Mouse (Mus musculus) CH12.LX (cell line): ENCODE data around the gene Gm40193. TPM values are rescaled to one million over a fixed set of nuclear protein-coding genes. Genes with fewer than 3 reads are reported as not detected.

Source experiments
- DNase-seq: peaks from one replicate; pipeline ENCODE4 v3.0.0-alpha.2; 2013; ENCODE audit errors: extremely low read depth
- H3K27ac ChIP-seq: 2 replicates; pipeline ENCODE4 v1.5.1; 2012; ENCODE audit warnings: low read depth, mild to moderate bottlenecking, control low read depth, moderate library complexity; ENCODE audit not compliant: insufficient read depth
- H3K27me3 ChIP-seq: replicated peaks from 2 replicates; pipeline ENCODE3; 2012; ENCODE audit warnings: inconsistent platforms
- H3K36me3 ChIP-seq, 2 experiments: replicated peaks in 1 of 2; 2 replicates each; pipeline versions ENCODE3 to v1.6.1; 2012; ENCODE audit warnings: inconsistent platforms in 1 of 2, low read length in 1 of 2, mild to moderate bottlenecking in 1 of 2, mixed read lengths in 1 of 2, moderate library complexity in 1 of 2; ENCODE audit not compliant: control insufficient read depth in 1 of 2, insufficient read depth in 1 of 2
- H3K4me1 ChIP-seq, 2 experiments: 2 replicates each; pipeline ENCODE4 v1.6.1; 2012; ENCODE audit warnings: inconsistent platforms in 1 of 2, moderate library complexity in 1 of 2; ENCODE audit not compliant: insufficient read depth in 2 of 2, control insufficient read depth in 1 of 2
- H3K4me2 ChIP-seq: 2 replicates; pipeline ENCODE4 v1.6.1; 2012; ENCODE audit warnings: low read depth, mild to moderate bottlenecking, control low read depth; ENCODE audit not compliant: poor library complexity, insufficient read depth, severe bottlenecking
- H3K4me3 ChIP-seq, 3 experiments: fragments of 150-350 bp in 1 of 3; sonication (generic) in 1 of 3; replicated peaks in 1 of 3; 2 replicates each; pipeline versions ENCODE3 to v1.5.1; 2011 to 2012; ENCODE audit warnings: low read depth in 2 of 3, low read length in 2 of 3, mild to moderate bottlenecking in 2 of 3, moderate library complexity in 2 of 3, control low read depth in 1 of 3, improper control_type of control experiment in 1 of 3, inconsistent platforms in 1 of 3, mixed read lengths in 1 of 3; ENCODE audit not compliant: poor library complexity in 1 of 3
- H3K79me2 ChIP-seq: replicated peaks from 2 replicates; pipeline ENCODE4 v1.6.1; 2012; ENCODE audit warnings: mild to moderate bottlenecking, moderate library complexity; ENCODE audit not compliant: control insufficient read depth, poor library complexity, insufficient read depth, severe bottlenecking; ENCODE audit errors: extremely low read depth
- H3K9ac ChIP-seq: 2 replicates; pipeline ENCODE4 v1.6.1; 2012; ENCODE audit warnings: low read depth, mild to moderate bottlenecking, control low read depth, moderate library complexity; ENCODE audit not compliant: insufficient read depth
- H3K9me3 ChIP-seq: replicated peaks from 2 replicates; pipeline ENCODE3; 2012; ENCODE audit warnings: low read length, inconsistent platforms, mixed read lengths
- BHLHE40 ChIP-seq: IDR thresholded peaks from 2 replicates; pipeline ENCODE4 v1.6.1; 2011; ENCODE audit warnings: mild to moderate bottlenecking, low read depth, low read length, improper control_type of control experiment
- CHD1 ChIP-seq: IDR thresholded peaks from 2 replicates; pipeline ENCODE4 v1.6.1; 2012; ENCODE audit warnings: low read depth, low read length, improper control_type of control experiment, inconsistent platforms
- CTCF ChIP-seq, 2 experiments: IDR thresholded peaks in 1 of 2; conservative IDR thresholded peaks in 1 of 2; 2 replicates each; pipeline ENCODE4 v1.5.1; 2011 to 2012; ENCODE audit warnings: low read depth in 2 of 2, low read length in 2 of 2, improper control_type of control experiment in 1 of 2, inconsistent platforms in 1 of 2, mild to moderate bottlenecking in 1 of 2, moderate library complexity in 1 of 2
- E2F4 ChIP-seq: IDR thresholded peaks from 2 replicates; pipeline ENCODE4 v1.6.1; 2011; ENCODE audit warnings: low read depth, low read length, improper control_type of control experiment; ENCODE audit not compliant: insufficient replicate concordance
- ELF1 ChIP-seq: IDR thresholded peaks from 2 replicates; pipeline ENCODE4 v1.6.1; 2014; ENCODE audit warnings: low read depth, mild to moderate bottlenecking, inconsistent platforms, low read length, improper control_type of control experiment
- EP300 ChIP-seq: IDR thresholded peaks from 2 replicates; pipeline ENCODE4 v1.6.1; 2011; ENCODE audit warnings: low read length, improper control_type of control experiment
- GABPA ChIP-seq: IDR thresholded peaks from 2 replicates; pipeline ENCODE4 v1.6.1; 2012; ENCODE audit warnings: low read depth, low read length, improper control_type of control experiment, inconsistent platforms; ENCODE audit not compliant: insufficient replicate concordance
- HCFC1 ChIP-seq: IDR thresholded peaks from 2 replicates; pipeline ENCODE4 v1.6.1; 2012; ENCODE audit warnings: low read depth, mild to moderate bottlenecking, inconsistent platforms, low read length, improper control_type of control experiment
- IRF4 ChIP-seq: IDR thresholded peaks from 2 replicates; pipeline ENCODE4 v1.6.1; 2014; ENCODE audit warnings: low read depth, mild to moderate bottlenecking, inconsistent platforms, low read length, improper control_type of control experiment
- JUND ChIP-seq: conservative IDR thresholded peaks from 2 replicates; pipeline ENCODE4 v1.6.1; 2011; ENCODE audit warnings: low read depth, low read length, improper control_type of control experiment
- MAFK ChIP-seq: IDR thresholded peaks from 2 replicates; pipeline ENCODE4 v1.6.1; 2011; ENCODE audit warnings: low read length, improper control_type of control experiment; ENCODE audit not compliant: insufficient replicate concordance
- MXI1 ChIP-seq: IDR thresholded peaks from 2 replicates; pipeline ENCODE4 v1.6.1; 2011; ENCODE audit warnings: mild to moderate bottlenecking, low read depth, low read length, improper control_type of control experiment
- MYC ChIP-seq: IDR thresholded peaks from 2 replicates; pipeline ENCODE4 v1.6.1; 2011; ENCODE audit warnings: low read depth, mild to moderate bottlenecking, improper control_type of control experiment, low read length
- NELFE ChIP-seq: IDR thresholded peaks from 2 replicates; pipeline ENCODE4 v1.6.1; 2011; ENCODE audit warnings: low read depth, low read length, improper control_type of control experiment
- PAX5 ChIP-seq: IDR thresholded peaks from 2 replicates; pipeline ENCODE4 v1.6.1; 2012; ENCODE audit warnings: low read length, inconsistent platforms, mixed read lengths
- POLR2A ChIP-seq: IDR thresholded peaks from 2 replicates; pipeline ENCODE4 v1.6.1; 2011; ENCODE audit warnings: low read depth, mild to moderate bottlenecking, improper control_type of control experiment, low read length
- POLR2AphosphoS2 ChIP-seq: IDR thresholded peaks from 2 replicates; pipeline ENCODE4 v1.6.1; 2011; ENCODE audit warnings: low read depth, low read length, improper control_type of control experiment
- RAD21 ChIP-seq: IDR thresholded peaks from 2 replicates; pipeline ENCODE4 v1.6.1; 2011; ENCODE audit warnings: low read depth, mild to moderate bottlenecking, low read length, improper control_type of control experiment, moderate library complexity
- SMC3 ChIP-seq: IDR thresholded peaks from 2 replicates; pipeline ENCODE4 v1.6.1; 2011; ENCODE audit warnings: low read depth, low read length, improper control_type of control experiment
- USF1 ChIP-seq: IDR thresholded peaks from 2 replicates; pipeline ENCODE4 v1.6.1; 2014; ENCODE audit warnings: low read depth, mild to moderate bottlenecking, inconsistent platforms, low read length, improper control_type of control experiment
- ZC3H11A ChIP-seq: IDR thresholded peaks from 2 replicates; pipeline ENCODE4 v1.6.1; 2012; ENCODE audit warnings: low read depth, mild to moderate bottlenecking, inconsistent platforms, low read length, improper control_type of control experiment
- ZMIZ1 ChIP-seq: IDR thresholded peaks from 2 replicates; pipeline ENCODE4 v1.6.1; 2012; ENCODE audit warnings: low read depth, mild to moderate bottlenecking, inconsistent platforms, low read length, improper control_type of control experiment
- ZNF384 ChIP-seq: IDR thresholded peaks from 2 replicates; pipeline ENCODE4 v1.6.1; 2012; ENCODE audit warnings: low read depth, low read length, improper control_type of control experiment, inconsistent platforms
- dilution Hi-C: fragments of 300-500 bp; cut with MboI; formaldehyde crosslinking; loops from 2 replicates; pipeline ENCODE4 v1.14.3; 2020; ENCODE audit warnings: low sequenced_read_pairs; ENCODE audit not compliant: extremely low pct_unique_long_range_greater_than_20kb, extremely low pct_ligation_motif_present
- in situ Hi-C: fragments of 300-500 bp; cut with MboI; formaldehyde crosslinking; loops from 3 replicates; pipeline ENCODE4 v1.14.3; 2019; ENCODE audit warnings: low sequenced_read_pairs, low pct_ligation_motif_present, low pct_unique_long_range_greater_than_20kb, mixed read lengths
- polyA plus RNA-seq: library from polyadenylated mRNA; unstranded; fragments of >175 nt; gene quantifications from 2 replicates; pipeline ENCODE4 v1.2.1, GENCODE M21; 2012; ENCODE audit warnings: low read depth; ENCODE audit not compliant: insufficient read length
- total RNA-seq, 2 experiments: library from RNA; depleted of rRNA; stranded (reverse); fragments of 300-350 nt in 1 of 2; fragments of >200 nt in 1 of 2; gene quantifications; 2 replicates each; pipeline ENCODE4 v1.2.3; 2012 to 2014

Gene Gm40193
- total and polyA plus RNA-seq, 3 experiments = not detected

- Histone ChIP-seq H3K79me2 (peaks cover 7% of the 10 kb centered on the region; the same call in 1 of the 2 replicates), H3K27ac (peak overlapping the region; percentile 66), H3K9me3 (no peaks in the 10 kb centered on the region), H3K27me3 (no peaks in the 10 kb centered on the region), H3K4me1 (peaks cover 32 to 98% of the 10 kb centered on the region in 2 experiments), H3K4me3 (peak overlapping the region in 1 of 3 experiments; percentile 30), H3K36me3 (peaks cover 0 to 35% of the 10 kb centered on the region in 2 experiments), H3K9ac (peak overlapping the region; percentile 39), H3K4me2 (no peak overlapping the region)
- no peak for DNase-seq
- in situ Hi-C loops (no loop called here), dilution Hi-C loops (no loop called here)
- TF ChIP-seq NELFE (no peak), BHLHE40 (0 out of 2 replicates have a peak, but pooled peaks have one; percentile 13), EP300 (no peak), ZNF384 (peak; percentile 23; the same call in 1 of the 2 replicates), PAX5 (no peak), HCFC1 (no peak), IRF4 (no peak), CHD1 (no peak), JUND (no peak), MAFK (no peak), POLR2A (no peak), ZC3H11A (no peak), ELF1 (peak; percentile 55), CTCF (conservative IDR thresholded peaks at IDR 0.05 in 1 of 2, IDR thresholded peaks at IDR 0.05 in 1 of 2; ENCODE audit: low read depth in 2 of 2, low read length in 2 of 2) (no peak), MXI1 (0 out of 2 replicates have a peak, but pooled peaks have one; percentile 20)
Measured at GRCm38 (mm10) chr11:70579710-70580357, 47.1 kb upstream of the Gm40193 start.

GRCm38 (mm10) chr11:70578962-70579361 is 46.2 kb upstream of the Gm40193 start:
- H3K27me3 ChIP-seq = no peaks in the 10 kb centered on the region
- H3K79me2 ChIP-seq = peaks cover 7% of the 10 kb centered on the region; the same call in 1 of the 2 replicates
- peaks cover 31 to 93% of the 10 kb centered on the region in 2 experiments for H3K4me1 ChIP-seq
- H3K9ac ChIP-seq = no peak overlapping the region
- dilution Hi-C loops (no loop called here), in situ Hi-C loops (no loop called here)
- H3K36me3 ChIP-seq = peaks cover 2 to 36% of the 10 kb centered on the region in 2 experiments
- TF ChIP-seq RAD21 (no peak), POLR2A (no peak), GABPA (no peak), POLR2AphosphoS2 (no peak), USF1 (no peak), SMC3 (no peak), MYC (no peak), ZMIZ1 (no peak), E2F4 (no peak)
- TF ChIP-seq, all 38 proteins: peak for 0
- DNase-seq = no peak
- Histone ChIP-seq H3K4me3 (no peak overlapping the region), H3K4me2 (no peak overlapping the region), H3K27ac (no peak overlapping the region), H3K9me3 (no peaks in the 10 kb centered on the region)
